Mouse (Mus musculus) megakaryocyte, adult 5-6 weeks (primary cell): ENCODE measurements at regions not wholly inside any gene's neighbourhood (a gene's known extent, or its start where the extent isn't known, plus 50 kb on each side); places are given as distances from the start of the nearest gene placed in this dataset.

Source experiments
- ATAC-seq: 2 replicates; pipeline ENCODE4 v1.8.0; 2016; ENCODE audit warnings: mild to moderate bottlenecking, inconsistent platforms; ENCODE audit not compliant: poor library complexity, severe bottlenecking

GRCm38 (mm10) chr12:54456731-54457130, 199.6 kb downstream of the Sptssa start:
- no peak for ATAC-seq

DNA sequence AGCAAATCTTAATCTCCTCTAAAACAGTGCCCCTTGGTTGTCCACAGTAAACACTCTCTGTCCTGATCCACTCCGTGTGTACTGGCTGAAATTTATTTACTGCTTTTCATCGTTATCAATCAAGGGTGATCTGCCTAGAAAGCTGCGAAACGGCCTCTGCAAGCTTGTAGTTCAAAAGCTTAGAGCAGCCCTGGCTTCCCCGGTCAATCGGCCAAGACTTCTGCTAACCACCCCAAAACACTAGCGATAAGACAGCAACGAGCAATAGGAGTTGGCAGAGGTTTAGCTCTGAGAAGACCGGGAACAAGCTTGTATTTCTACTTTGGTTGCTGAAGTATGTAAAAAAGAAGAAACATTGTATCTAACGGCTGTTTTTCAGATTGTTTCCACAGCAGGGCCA, 201.8 kb downstream of the Sptssa start:
- ATAC-seq = no peak

GRCm38 (mm10) chr12:54453343-54453742, 203.0 kb downstream of the Sptssa start:
- ATAC-seq = peak; percentile 83

DNA sequence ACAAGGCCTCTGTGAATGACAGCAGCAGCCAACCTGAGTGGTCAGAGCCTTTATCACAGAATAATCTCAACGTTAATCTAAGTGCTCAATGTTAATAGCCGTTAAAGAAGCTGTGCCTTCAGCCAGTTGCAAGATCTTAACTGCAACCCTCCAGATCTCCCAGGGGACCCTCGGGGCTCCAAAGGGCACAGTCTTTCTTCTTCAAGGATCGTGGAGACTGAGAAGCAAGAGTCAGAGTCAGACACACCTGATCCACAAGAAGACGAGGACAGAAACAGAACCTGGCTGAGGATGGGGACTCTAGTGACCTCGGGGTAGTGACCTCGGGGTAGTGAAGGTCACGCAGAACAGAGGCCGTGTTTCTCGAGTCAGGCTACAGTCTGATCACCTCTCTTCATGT, 206.0 kb downstream of the Sptssa start:
- ATAC-seq = no peak

DNA sequence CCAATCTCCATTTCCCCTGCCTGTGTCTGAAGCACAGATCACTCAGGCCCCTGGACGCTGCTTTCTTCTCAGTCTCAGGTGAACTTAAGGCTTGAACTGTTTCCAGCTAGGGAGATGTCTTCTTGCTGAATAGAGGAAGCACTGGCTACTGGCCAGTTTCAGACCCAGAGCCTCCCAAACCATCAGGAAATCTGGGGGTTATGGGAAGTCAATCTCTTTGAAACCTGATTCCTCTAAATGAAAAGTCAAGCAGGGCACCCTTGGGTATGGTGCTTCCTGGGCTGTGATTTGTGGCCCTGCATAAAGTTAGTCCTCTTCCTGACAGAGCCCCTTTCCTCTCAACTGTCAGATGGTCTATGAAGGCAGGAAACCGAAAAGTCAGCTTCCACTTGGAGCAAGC, 208.2 kb downstream of the Sptssa start:
- ATAC-seq = peak; percentile 11; the same call in 1 of the 2 replicates

- ATAC-seq = no peak
Observed at GRCm38 (mm10) chr12:54447354-54447753, 209.0 kb downstream of the Sptssa start.

- ATAC-seq = no peak
Observed at GRCm38 (mm10) chr12:54446356-54446755, 210.0 kb downstream of the Sptssa start.

DNA sequence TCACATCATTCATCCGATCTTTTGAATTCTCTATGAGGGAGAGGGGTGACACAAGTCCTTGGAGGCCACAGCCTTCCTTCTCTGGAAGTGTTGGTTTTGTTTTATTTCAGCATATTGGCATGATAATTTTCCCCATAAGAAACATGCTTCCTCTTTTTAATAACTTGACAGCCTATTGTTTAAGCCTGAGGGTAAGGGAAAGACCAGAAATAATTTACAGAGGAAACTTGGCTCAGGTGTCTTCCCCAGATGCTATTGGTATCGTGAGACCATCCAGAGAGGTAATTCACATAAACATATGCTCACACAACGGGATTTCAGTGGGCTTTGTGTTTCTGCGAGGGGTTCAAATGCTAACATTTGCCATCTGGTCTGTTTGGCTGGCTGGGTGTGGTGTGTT, 212.0 kb downstream of the Sptssa start:
- peak; percentile 43 for ATAC-seq

DNA sequence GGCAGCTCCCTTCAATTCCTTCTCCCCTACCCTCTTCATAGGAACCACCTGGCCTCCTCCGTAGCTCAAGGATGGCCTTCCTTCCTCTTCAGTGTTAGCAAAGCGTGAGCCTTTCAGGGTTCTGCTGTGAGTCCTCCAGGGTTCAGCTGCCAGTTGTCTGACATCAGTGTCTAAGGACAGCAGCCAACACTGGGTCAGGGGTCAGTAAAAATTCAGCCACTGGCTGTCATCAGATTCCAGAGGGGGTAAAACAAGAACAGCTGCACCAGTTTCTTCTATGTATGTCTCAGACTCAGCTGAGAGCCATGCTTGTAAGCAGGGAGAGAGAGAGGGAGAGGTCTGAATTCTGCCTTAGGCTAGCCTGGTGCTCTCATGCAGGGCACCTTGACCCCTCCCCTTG, 213.1 kb downstream of the Sptssa start:
- no peak; the same call in 1 of the 2 replicates for ATAC-seq

DNA sequence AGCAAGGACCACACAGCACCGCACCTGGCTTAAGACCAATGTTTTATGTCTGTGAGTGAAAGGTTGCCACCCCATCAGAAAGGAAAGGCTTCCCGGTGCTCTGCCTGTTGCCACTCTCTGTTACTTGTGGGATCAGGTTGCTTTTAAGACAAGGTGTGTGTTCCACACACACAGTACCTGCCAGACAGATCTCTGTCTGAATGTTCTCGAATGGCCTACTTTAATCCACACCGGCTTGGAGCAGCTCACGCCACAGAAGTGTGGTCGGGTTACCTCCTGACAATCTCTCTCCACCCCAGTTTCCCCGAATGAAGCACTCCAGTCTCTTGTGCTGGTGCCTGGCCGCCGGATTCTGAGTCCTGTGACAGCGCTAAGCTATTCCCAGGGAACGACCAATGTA, 214.0 kb downstream of the Sptssa start:
- no peak for ATAC-seq

DNA sequence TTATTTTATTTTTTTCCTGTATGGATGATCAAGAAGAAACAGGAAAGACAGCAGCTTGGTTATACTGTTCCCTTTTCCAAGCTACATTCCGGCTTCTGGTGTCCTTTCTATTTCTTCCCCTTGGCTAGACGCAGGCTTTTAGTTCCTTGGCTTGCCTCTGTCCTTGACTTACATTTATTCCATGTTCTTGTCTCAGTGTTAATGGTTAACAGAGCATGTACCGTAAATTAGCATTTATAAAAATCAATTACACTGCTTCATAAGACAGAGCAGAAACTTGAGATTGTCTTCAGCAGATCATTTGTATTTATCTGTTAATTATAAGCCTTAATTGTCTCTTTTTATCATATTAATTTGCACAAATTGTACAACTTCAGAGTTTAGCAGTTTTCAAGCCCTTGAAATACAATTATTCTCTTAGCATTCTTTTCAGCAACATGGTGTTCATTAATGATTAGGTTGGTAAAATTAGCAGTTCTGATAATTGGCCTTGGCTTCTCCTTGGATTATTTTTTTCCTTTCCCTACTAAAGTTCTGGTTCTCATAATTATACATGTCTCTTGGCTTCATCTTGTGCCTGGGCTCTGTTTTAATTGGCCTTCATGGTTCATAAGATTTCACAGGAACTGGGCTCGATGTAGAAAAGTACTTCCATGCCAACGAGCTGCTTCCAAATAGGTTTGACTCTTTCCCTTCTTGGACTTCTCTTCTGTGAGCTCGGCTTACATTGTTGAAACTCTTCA, 215.4 kb downstream of the Sptssa start:
- ATAC-seq = no peak

- ATAC-seq = no peak
Observed at GRCm38 (mm10) chr12:54438793-54439192, 217.6 kb downstream of the Sptssa start.

GRCm38 (mm10) chr12:54425236-54425635, 221.6 kb upstream of the Egln3 start:
- no peak for ATAC-seq

DNA sequence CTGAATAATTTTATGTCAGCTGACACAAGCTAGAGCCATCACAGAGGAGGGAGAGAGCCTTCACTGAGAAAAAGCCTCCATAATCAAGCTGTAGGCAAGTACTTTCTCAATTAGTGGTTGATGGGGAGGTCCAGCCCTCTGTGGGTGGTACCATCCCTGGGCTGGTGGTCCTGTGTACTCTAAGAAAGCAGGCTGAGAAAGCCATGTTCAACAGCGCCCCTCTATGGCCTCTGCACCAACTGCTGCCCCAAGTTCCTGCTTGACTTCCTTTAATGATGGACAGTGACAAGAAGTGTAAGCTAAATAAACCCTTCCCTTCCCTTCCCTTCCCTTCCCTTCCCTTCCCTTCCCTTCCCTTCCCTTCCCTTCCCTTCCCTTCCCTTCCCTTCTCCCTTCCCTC, 211.2 kb upstream of the Egln3 start:
- ATAC-seq = no peak

GRCm38 (mm10) chr12:54414201-54414600, 210.5 kb upstream of the Egln3 start:
- ATAC-seq = peak; percentile 62

GRCm38 (mm10) chr12:54410038-54410605, 206.5 kb upstream of the Egln3 start:
- no peak for ATAC-seq

DNA sequence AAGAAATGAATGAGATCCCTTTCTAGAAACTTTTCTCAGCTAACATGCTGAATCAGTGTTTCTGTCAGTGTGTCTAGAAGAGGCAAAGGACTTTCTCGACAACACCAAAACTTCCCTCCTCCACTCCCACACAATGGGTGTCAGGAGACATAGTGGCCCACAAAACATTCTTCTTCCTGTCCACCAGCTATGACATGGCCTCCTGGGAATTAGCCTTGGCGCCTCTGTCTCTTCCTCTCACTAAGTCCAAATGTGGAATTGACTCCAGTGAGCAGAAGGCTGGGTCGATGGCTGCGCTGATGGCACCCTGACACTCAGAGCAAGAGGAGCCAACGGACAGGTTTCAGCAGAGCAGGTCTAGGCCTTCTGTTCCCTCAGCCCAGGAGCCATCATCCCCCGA, 205.2 kb upstream of the Egln3 start:
- no peak for ATAC-seq

- ATAC-seq = no peak
Observed at GRCm38 (mm10) chr12:54407301-54407896, 203.7 kb upstream of the Egln3 start.

GRCm38 (mm10) chr12:54405066-54405465, 201.4 kb upstream of the Egln3 start:
- peak; percentile 89 for ATAC-seq

DNA sequence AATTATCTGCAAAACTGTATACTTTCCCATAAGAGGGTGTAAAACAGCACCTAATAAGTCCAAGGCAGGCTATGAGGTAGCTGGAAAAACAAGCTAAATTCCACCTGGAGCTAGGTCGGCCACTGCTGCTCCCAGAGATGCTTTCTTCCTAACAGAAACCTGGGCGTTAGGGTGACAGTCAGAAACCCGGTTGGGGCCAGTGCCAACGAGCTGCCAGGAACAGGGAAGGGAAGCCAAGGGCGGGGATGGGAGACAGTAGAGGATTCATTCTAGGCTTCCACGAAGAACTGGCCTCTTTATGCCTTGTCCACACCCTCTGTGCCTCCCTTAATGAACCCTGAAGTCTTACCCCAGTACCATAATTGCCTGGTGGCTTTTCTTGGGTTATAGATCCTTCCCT, 198.9 kb upstream of the Egln3 start:
- no peak for ATAC-seq

GRCm38 (mm10) chr12:54401665-54402064, 198.0 kb upstream of the Egln3 start:
- no peak for ATAC-seq

DNA sequence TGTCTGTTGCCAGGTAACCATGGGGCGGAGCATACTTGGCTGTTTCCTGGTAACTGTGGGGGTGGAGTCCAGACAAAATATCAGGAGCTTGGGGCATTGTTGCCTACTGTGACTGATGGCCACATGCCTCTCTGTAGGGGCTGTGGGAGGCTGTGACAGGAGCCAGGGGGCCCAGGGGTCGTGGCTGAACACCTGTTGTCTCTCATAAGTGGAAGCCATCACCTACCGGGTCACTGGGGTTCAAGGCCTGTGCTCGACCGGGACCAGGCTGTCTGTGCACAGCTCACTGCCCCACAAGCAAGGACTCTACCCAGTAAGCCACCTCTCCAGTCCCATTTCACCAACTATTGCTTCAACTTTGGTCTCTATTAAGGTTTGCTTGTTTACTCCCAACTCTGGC, 196.4 kb upstream of the Egln3 start:
- ATAC-seq = no peak
